Mouse (Mus musculus): Measurements from ENCODE around the gene Znhit3. TPM values are rescaled to one million over a fixed set of nuclear protein-coding genes. Genes with fewer than 3 reads are reported as not detected.
A peak's percentile ranks its signal among the peaks of the same experiment; 100 is the strongest.

The Znhit3 gene
- polyA plus RNA-seq, 2 experiments from 2014 or later = 34.7 to 35.7 TPM

DNA sequence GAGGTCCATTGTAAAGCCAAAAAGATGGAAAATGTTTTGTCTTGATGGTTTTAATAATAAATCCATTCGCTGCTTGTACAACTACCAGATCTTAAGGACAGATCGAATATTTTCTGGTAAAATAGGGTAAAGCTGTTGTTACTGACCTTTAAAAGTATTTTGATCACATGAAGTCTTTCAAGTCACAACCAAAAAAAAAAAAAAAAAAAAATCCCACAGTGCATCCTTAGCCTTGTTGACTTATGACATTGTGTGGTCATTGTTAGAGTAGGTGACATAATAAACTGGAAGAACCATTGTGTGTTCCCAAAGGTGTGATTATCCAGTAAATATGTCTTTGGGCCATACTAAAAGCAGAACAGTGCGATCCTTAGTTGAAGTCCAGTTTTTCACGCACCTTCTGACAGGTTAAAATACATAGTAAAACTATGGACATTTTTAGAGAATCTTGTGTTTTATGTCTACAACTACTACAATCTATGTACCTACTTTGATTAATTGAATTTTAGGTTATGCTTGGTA, 44.6 kb downstream of the Znhit3 start:
- no peak for ATAC-seq

GRCm38 (mm10) chr11:84871046-84871445, 45.1 kb downstream of the Znhit3 start:
- ATAC-seq = no peak

- ATAC-seq = peak; percentile 67
Measured at GRCm38 (mm10) chr11:84870337-84871043, 45.7 kb downstream of the Znhit3 start, which contains the start of gene Ggnbp2. Gene Ggnbp2 (minus strand): TSS chr11:84870817.

DNA sequence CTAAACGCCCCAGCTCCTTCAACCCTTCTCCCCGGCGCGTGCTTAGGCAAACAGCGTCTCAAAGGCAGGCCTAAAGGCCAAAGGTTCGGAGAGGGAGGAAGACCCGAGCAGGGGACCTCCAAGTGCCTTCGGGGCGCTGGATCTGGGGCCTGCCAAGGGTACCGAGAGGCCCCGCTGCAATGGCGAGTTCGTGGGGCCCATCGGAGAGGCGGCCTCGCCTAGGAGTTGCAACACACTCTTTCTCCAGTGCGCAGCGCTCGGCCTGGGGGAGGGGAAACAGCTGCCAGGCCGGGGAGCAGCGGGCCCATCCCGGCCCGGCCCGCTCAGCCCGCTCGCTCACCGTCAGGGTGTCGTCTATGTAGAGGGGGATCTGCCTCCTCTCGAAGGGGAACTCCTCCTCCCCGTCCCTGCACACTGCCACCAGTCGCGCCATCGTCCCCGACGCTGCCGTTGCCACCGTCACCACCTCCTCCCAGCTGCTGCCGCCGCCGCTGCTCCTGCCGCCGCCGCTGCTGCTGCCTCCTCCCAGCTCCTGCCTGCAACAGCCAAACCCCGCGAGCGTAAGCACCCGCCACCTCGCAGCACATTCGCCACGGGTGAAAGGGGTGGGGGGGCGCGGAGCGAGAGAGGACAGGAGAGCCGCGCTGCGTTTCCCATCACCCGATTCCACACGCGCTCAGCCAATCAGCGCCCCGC, 46.5 kb downstream of the Znhit3 start:
- peak; percentile 69 for ATAC-seq

- no peak for ATAC-seq
Measured at GRCm38 (mm10) chr11:84868786-84869259, 47.3 kb downstream of the Znhit3 start.

GRCm38 (mm10) chr11:84867586-84867985, 48.6 kb downstream of the Znhit3 start:
- ATAC-seq = no peak

GRCm38 (mm10) chr11:84865268-84865667, 50.9 kb downstream of the Znhit3 start:
- no peak for ATAC-seq

Other genes with a start within 250 kb of the Znhit3 start
- gene Mrm1, start 96.9 kb downstream of the Znhit3 start, polyA plus RNA-seq (2017; shearing (Covaris generic)) = 1 to 10 TPM; 7.5 to 7.6 TPM
- 1 to 10 TPM; 9.0 to 9.1 TPM for gene Dhrs11, start 87.4 kb downstream of the Znhit3 start, polyA plus RNA-seq (2017; shearing (Covaris generic))
- gene Ggnbp2, start 45.5 kb downstream of the Znhit3 start, polyA plus RNA-seq (2017; shearing (Covaris generic)) = 100 to 1,000 TPM in 1 of 2 experiments, 10 to 100 TPM in 1; 84.9 to 107 TPM
- 1 to 10 TPM; 2.3 to 3.2 TPM for gene Myo19, start 36.2 kb downstream of the Znhit3 start, polyA plus RNA-seq (2017; shearing (Covaris generic))
- 1 to 10 TPM; 1.5 to 3.2 TPM for gene Pigw, start 36.1 kb downstream of the Znhit3 start, polyA plus RNA-seq (2017; shearing (Covaris generic))
- not detected for gene Car4, start 41.4 kb upstream of the Znhit3 start, polyA plus RNA-seq (2017; shearing (Covaris generic))
- gene Usp32, start 223.8 kb upstream of the Znhit3 start, polyA plus RNA-seq (2017; shearing (Covaris generic)) = 10 to 100 TPM in 1 of 2 experiments, 1 to 10 TPM in 1; 7.5 to 11.9 TPM

Data from activated CD4-positive, CD25-positive, alpha-beta regulatory T cell, adult 4 months (primary cell).